Mouse (Mus musculus) heart, adult 2 months (tissue): ENCODE measurements at regions not wholly inside any gene's neighbourhood (a gene's known extent, or its start where the extent isn't known, plus 50 kb on each side); places are given as distances from the start of the nearest gene placed in this dataset.

Source experiments
- DNase-seq, 2 experiments: peaks; one replicate each; pipeline ENCODE4 v3.0.0; 2021
- H3K27ac ChIP-seq: fragments of 200-600 bp; 2 replicates; pipeline ENCODE4 v1.8.1; 2022
- H3K27me3 ChIP-seq: fragments of 200-500 bp; 2 replicates; pipeline ENCODE4 v1.6.1; 2012; ENCODE audit warnings: mild to moderate bottlenecking, low read length, inconsistent platforms, mixed read lengths; ENCODE audit not compliant: control insufficient read depth, insufficient read depth
- H3K36me3 ChIP-seq: fragments of 200-500 bp; 2 replicates; pipeline ENCODE4 v1.6.1; 2012; ENCODE audit warnings: low read length, inconsistent platforms; ENCODE audit not compliant: control insufficient read depth, insufficient read depth
- H3K4me1 ChIP-seq: fragments of 200-500 bp; 2 replicates; pipeline ENCODE4 v1.6.1; 2011; ENCODE audit warnings: low read length; ENCODE audit not compliant: control insufficient read depth, insufficient read depth
- H3K4me3 ChIP-seq: fragments of 200-600 bp; 2 replicates; pipeline ENCODE4 v1.8.1; 2022
- H3K79me2 ChIP-seq: fragments of 200-500 bp; replicated peaks from 2 replicates; pipeline ENCODE4 v1.6.1; 2012; ENCODE audit warnings: mild to moderate bottlenecking, inconsistent platforms, low read length, moderate library complexity, mixed read lengths; ENCODE audit not compliant: control insufficient read depth, insufficient read depth
- H3K9ac ChIP-seq: fragments of 200-500 bp; 2 replicates; pipeline ENCODE4 v1.6.1; 2012; ENCODE audit warnings: low read depth, mild to moderate bottlenecking, control low read depth, inconsistent platforms, low read length, mixed read lengths
- CTCF ChIP-seq: fragments of 200-600 bp; IDR thresholded peaks from 2 replicates; pipeline ENCODE4 v1.8.1; 2022; ENCODE audit warnings: antibody characterized with exemption, mild to moderate bottlenecking, moderate library complexity
- EP300 ChIP-seq: fragments of 200-500 bp; IDR thresholded peaks from 2 replicates; pipeline ENCODE4 v1.6.1; 2011; ENCODE audit warnings: low read depth, low read length, control low read depth; ENCODE audit not compliant: insufficient read depth
- POLR2A ChIP-seq: fragments of 200-500 bp; IDR thresholded peaks from 2 replicates; pipeline ENCODE4 v1.6.1; 2011; ENCODE audit warnings: mild to moderate bottlenecking, low read depth, low read length, control low read depth; ENCODE audit not compliant: insufficient read depth
- WGBS: fragments of 180-500 bp; shearing (Covaris S2); methylation state at CpG from one replicate; pipeline ENCODE4 v1.1.7; 2018; 5-methylcytosine and 5-hydroxymethylcytosine counted together
- intact Hi-C: fragments of 180-260 bp; cut with DNase I; formaldehyde crosslinking; loops from one replicate; pipeline ENCODE4 v1.15.1; 2025

GRCm38 (mm10) chr9:89532435-89532834 is 90.5 kb downstream of the Minar1 start:
- WGBS: 32% methylated on average over 2 of the region's 2 CpGs
- intact Hi-C loops: no loop called here

GRCm38 (mm10) chr9:89524137-89524536 is 98.8 kb downstream of the Minar1 start:
- no peaks in the 10 kb centered on the region for H3K4me1 ChIP-seq
- intact Hi-C loops: no loop called here
- no peak overlapping the region for H3K27ac ChIP-seq
- H3K9ac ChIP-seq: no peak overlapping the region
- no peak overlapping the region for H3K4me3 ChIP-seq
- TF ChIP-seq CTCF (no peak), EP300 (no peak), POLR2A (no peak)
- DNase-seq: no peak
- 50% methylated on average over 1 of the region's 1 CpGs for WGBS
- H3K79me2 ChIP-seq: no peaks in the 10 kb centered on the region
- no peaks in the 10 kb centered on the region for H3K27me3 ChIP-seq
- H3K36me3 ChIP-seq: no peaks in the 10 kb centered on the region

More at GRCm38 (mm10) chr9:89532435-89532834, 90.5 kb downstream of the Minar1 start:
- DNase-seq: no peak
- Histone ChIP-seq H3K9ac (no peak overlapping the region), H3K27ac (no peak overlapping the region), H3K36me3 (no peaks in the 10 kb centered on the region), H3K4me1 (no peaks in the 10 kb centered on the region), H3K27me3 (no peaks in the 10 kb centered on the region), H3K79me2 (no peaks in the 10 kb centered on the region), H3K4me3 (no peak overlapping the region)
- TF ChIP-seq CTCF (no peak), POLR2A (no peak), EP300 (no peak)

- Histone ChIP-seq H3K79me2 (no peaks in the 10 kb centered on the region), H3K9ac (no peak overlapping the region), H3K36me3 (no peaks in the 10 kb centered on the region), H3K4me1 (no peaks in the 10 kb centered on the region), H3K27me3 (no peaks in the 10 kb centered on the region), H3K27ac (no peak overlapping the region), H3K4me3 (no peak overlapping the region)
- TF ChIP-seq EP300 (no peak), CTCF (no peak), POLR2A (no peak)
- 79% methylated on average over 3 of the region's 3 CpGs for WGBS
- DNase-seq: no peak
- intact Hi-C loops: no loop called here
Measured at GRCm38 (mm10) chr9:89523705-89524104, 99.2 kb downstream of the Minar1 start.

- H3K4me3 ChIP-seq: no peak overlapping the region
- DNase-seq: no peak
- H3K79me2 ChIP-seq: no peaks in the 10 kb centered on the region
- no peaks in the 10 kb centered on the region for H3K27me3 ChIP-seq
- intact Hi-C loops: no loop called here
- 84% methylated on average over 6 of the region's 6 CpGs for WGBS
- no peak overlapping the region for H3K27ac ChIP-seq
- no peak for TF ChIP-seq POLR2A
- TF ChIP-seq EP300: no peak
- TF ChIP-seq CTCF: no peak
- no peaks in the 10 kb centered on the region for H3K4me1 ChIP-seq
- no peaks in the 10 kb centered on the region for H3K36me3 ChIP-seq
- no peak overlapping the region for H3K9ac ChIP-seq
Measured at GRCm38 (mm10) chr9:89508407-89509101, 114.4 kb downstream of the Minar1 start.

- no peak for TF ChIP-seq POLR2A
- no peak for TF ChIP-seq EP300
- no peak for TF ChIP-seq CTCF
- H3K36me3 ChIP-seq: no peaks in the 10 kb centered on the region
- H3K27ac ChIP-seq: no peak overlapping the region
- H3K4me3 ChIP-seq: no peak overlapping the region
- no peaks in the 10 kb centered on the region for H3K27me3 ChIP-seq
- WGBS: 75% methylated on average over 2 of the region's 2 CpGs
- H3K79me2 ChIP-seq: no peaks in the 10 kb centered on the region
- no peaks in the 10 kb centered on the region for H3K4me1 ChIP-seq
- intact Hi-C loops: no loop called here
- H3K9ac ChIP-seq: no peak overlapping the region
- DNase-seq: no peak
Measured at GRCm38 (mm10) chr9:89502083-89502482, 120.8 kb downstream of the Minar1 start.

- Histone ChIP-seq H3K27ac (no peak overlapping the region), H3K4me3 (no peak overlapping the region), H3K4me1 (no peaks in the 10 kb centered on the region), H3K79me2 (no peaks in the 10 kb centered on the region), H3K9ac (no peak overlapping the region), H3K36me3 (no peaks in the 10 kb centered on the region), H3K27me3 (no peaks in the 10 kb centered on the region)
- TF ChIP-seq CTCF: no peak
- TF ChIP-seq EP300: no peak
- TF ChIP-seq POLR2A: no peak
- intact Hi-C loops: no loop called here
- WGBS: 24% methylated on average over 7 of the region's 7 CpGs
- no peak for DNase-seq
Measured at GRCm38 (mm10) chr9:89497399-89497749, 125.6 kb downstream of the Minar1 start.
